Mouse (Mus musculus) E14TG2a.4 (cell line): ENCODE results near the gene Nktr.

Source experiments
- CTCF ChIP-seq: conservative IDR thresholded peaks from 2 replicates; pipeline ENCODE4 v1.5.1; 2014; ENCODE audit warnings: low read length
- NANOG ChIP-seq: IDR thresholded peaks from 2 replicates; pipeline ENCODE4 v1.6.1; 2014; ENCODE audit warnings: borderline replicate concordance, low read length, mixed read lengths
- POU5F1 ChIP-seq: IDR thresholded peaks from 2 replicates; pipeline ENCODE4 v1.6.1; 2014; ENCODE audit warnings: low read length, borderline replicate concordance

DNA sequence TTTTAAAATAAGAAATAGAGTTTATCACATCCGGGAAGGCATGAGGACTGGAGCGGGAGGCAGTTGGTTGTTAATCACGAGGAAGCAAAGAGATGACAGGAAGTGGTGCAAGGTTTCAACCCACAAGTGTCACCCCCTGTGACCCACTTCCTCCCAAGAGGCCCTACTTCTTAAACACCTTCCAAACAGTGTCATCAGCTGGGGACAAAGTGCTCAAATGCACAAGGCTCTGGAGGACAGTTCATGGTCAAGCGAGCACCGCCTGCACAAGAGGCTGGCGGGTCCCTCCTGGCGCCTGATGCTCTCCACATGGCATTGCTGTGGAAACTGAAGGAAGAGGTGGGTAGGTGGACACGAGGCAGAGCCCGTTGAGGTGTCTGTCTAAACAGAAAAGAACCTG lies 44.0 kb upstream of the Nktr start:
- TF ChIP-seq CTCF, result no peak
- no peak for TF ChIP-seq POU5F1
- TF ChIP-seq NANOG, result no peak
